Mouse (Mus musculus) midbrain, embryonic 12.5 days (tissue): ENCODE data around the gene Cd300lb. TPM values are rescaled to one million over a fixed set of nuclear protein-coding genes. Genes with fewer than 3 reads are reported as not detected.

ENCODE experiments used
- ATAC-seq: fragments of 200-750 bp; cut with Nextera tagmentation; 2 replicates; pipeline ENCODE4 v1.8.0; 2017; ENCODE audit warnings: low read depth, moderate TSS enrichment, moderate library complexity; ENCODE audit not compliant: low FRiP score
- H3K27ac ChIP-seq: fragments of 300-500 bp; sonication (generic); replicated peaks from 2 replicates; pipeline ENCODE4 v1.5.1; 2016; ENCODE audit warnings: mild to moderate bottlenecking
- H3K27me3 ChIP-seq: fragments of 300-500 bp; sonication (generic); 2 replicates; pipeline ENCODE4 v1.6.1; 2016; ENCODE audit warnings: mild to moderate bottlenecking
- H3K36me3 ChIP-seq: fragments of 300-500 bp; sonication (generic); 2 replicates; pipeline ENCODE4 v1.6.1; 2016
- H3K4me1 ChIP-seq: fragments of 300-500 bp; sonication (generic); 2 replicates; pipeline ENCODE4 v1.6.1; 2016
- H3K4me2 ChIP-seq: fragments of 300-500 bp; sonication (generic); replicated peaks from 2 replicates; pipeline ENCODE4 v1.6.1; 2016; ENCODE audit warnings: mild to moderate bottlenecking, moderate library complexity
- H3K4me3 ChIP-seq: fragments of 300-500 bp; sonication (generic); 2 replicates; pipeline ENCODE4 v1.5.1; 2016; ENCODE audit warnings: mild to moderate bottlenecking
- H3K9ac ChIP-seq: fragments of 300-500 bp; sonication (generic); replicated peaks from 2 replicates; pipeline ENCODE4 v1.6.1; 2016; ENCODE audit warnings: mild to moderate bottlenecking, moderate library complexity
- H3K9me3 ChIP-seq: fragments of 300-500 bp; sonication (generic); 2 replicates; pipeline ENCODE4 v1.6.1; 2016; ENCODE audit warnings: mild to moderate bottlenecking
- WGBS: fragments of 180-500 bp; shearing (Covaris S2); methylation state at CpG from one replicate; pipeline ENCODE4 v1.1.7; 2016; 5-methylcytosine and 5-hydroxymethylcytosine counted together
- polyA plus RNA-seq: library from polyadenylated mRNA; unstranded; fragments of >200 nt; fragmentation: Nextera tagmentation; extraction: Ambion mirVana; gene quantifications from 2 replicates; pipeline ENCODE4 v1.2.1, GENCODE M21; 2016

Cd300lb gene
- polyA plus RNA-seq, 1 experiment from 2014 or later, result 0.08 TPM

DNA sequence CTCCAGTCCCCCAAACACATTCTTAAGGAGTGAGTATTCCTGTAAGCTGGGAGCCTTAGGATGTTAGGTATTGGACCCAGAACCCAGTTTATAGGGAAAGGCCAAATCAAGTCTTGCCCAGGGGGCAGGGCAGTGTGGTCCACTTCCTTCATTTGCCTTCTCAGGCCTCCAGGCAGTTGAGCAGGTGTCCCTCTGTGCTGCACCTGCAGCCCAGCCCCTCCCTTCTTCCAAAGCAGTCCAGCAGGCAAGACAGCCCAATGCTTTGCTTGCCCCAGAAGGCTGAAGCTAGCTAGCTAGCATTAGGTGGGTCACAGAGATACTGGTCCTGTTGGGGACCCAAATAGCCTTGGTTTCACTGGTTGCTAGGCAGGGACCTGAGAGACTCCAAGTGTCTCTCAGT lies 54.0 kb downstream of the Cd300lb start:
- H3K4me3 ChIP-seq, result no peak overlapping the region
- no peaks in the 10 kb centered on the region for H3K9me3 ChIP-seq
- H3K27me3 ChIP-seq, result 0 out of 2 replicates have a peak, but pooled peaks cover under 1% of the 10 kb centered on the region
- ATAC-seq, result no peak
- no peaks in the 10 kb centered on the region for H3K36me3 ChIP-seq
- H3K9ac ChIP-seq, result no peak overlapping the region
- H3K4me2 ChIP-seq, result no peak overlapping the region
- peaks cover 5% of the 10 kb centered on the region for H3K4me1 ChIP-seq
- H3K27ac ChIP-seq, result no peak overlapping the region

DNA sequence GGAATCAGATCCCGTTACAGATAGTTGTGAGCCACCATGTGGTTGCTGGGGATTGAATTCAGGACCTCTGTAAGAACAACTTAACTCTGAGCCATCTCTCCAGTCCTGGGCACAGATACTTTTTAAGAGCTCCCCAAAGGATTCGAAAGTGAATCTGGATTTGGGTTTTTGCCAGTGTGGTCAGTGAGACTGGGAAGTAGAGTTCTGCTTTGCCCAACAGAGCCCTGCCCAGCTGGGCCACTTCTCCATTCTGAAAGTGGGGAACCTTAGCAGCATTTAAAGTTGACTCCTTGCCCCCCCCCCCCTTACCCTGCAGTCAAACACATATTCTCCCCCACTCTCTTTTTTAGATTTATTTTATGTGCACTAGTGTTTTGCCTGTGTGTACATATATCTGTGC lies 54.5 kb downstream of the Cd300lb start:
- WGBS, result 81% methylated on average over 2 of the region's 2 CpGs
- Histone ChIP-seq H3K4me2 (no peak overlapping the region), H3K27ac (no peak overlapping the region), H3K4me3 (no peak overlapping the region), H3K9ac (no peak overlapping the region), H3K36me3 (no peaks in the 10 kb centered on the region), H3K27me3 (0 out of 2 replicates have a peak, but pooled peaks cover 3% of the 10 kb centered on the region), H3K4me1 (peaks cover 9% of the 10 kb centered on the region), H3K9me3 (no peaks in the 10 kb centered on the region)
- no peak for ATAC-seq

DNA sequence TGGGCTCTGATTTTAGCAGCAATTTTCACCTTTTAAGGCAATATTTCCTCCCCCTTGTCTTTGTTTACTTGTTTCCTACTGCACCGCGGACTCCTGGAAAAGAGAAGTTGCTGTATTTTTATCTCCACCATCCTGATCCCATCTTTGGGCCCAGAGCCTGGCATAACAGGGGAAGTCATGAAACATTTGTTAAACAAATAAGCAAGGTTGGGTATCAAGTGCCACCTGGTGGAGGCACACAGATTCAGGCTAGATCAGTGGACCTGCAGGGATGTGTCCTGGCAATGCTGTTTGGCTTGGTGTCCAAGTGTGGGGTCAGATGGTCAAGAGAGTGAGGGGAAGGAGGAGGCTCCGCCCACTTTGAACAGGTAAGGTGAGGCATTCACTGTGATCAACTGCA lies 57.0 kb downstream of the Cd300lb start:
- no peak for ATAC-seq
- H3K9me3 ChIP-seq, result no peaks in the 10 kb centered on the region
- no peak overlapping the region for H3K9ac ChIP-seq
- H3K4me1 ChIP-seq, result peaks cover 26% of the 10 kb centered on the region
- H3K27me3 ChIP-seq, result 0 out of 2 replicates have a peak, but pooled peaks cover 3% of the 10 kb centered on the region
- no peak overlapping the region for H3K27ac ChIP-seq
- H3K4me2 ChIP-seq, result no peak overlapping the region
- no peak overlapping the region for H3K4me3 ChIP-seq
- 61% methylated on average over 3 of the region's 3 CpGs for WGBS
- no peaks in the 10 kb centered on the region for H3K36me3 ChIP-seq

DNA sequence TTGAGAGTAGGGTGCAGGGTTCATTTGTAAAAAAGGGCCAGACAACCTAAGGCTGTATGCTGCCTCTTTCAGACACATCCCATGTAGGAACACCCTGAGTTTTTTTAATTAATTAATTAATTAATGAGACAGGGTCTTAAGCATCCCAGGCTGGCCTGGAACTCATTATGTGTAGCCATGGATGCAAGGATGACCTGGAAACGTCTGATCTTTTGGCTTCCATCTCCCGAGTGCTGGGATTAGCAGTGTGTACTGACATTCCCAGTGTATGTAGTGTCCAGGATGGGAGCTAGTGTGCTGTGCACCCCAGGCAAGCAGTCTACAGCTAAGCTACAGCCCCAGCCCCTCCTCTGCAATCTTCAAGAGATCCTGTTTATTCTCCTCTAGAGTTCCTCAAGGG lies 57.6 kb downstream of the Cd300lb start:
- no peak for ATAC-seq
- Histone ChIP-seq H3K27me3 (0 out of 2 replicates have a peak, but pooled peaks cover 3% of the 10 kb centered on the region), H3K4me2 (no peak overlapping the region), H3K9ac (no peak overlapping the region), H3K36me3 (no peaks in the 10 kb centered on the region), H3K4me3 (no peak overlapping the region), H3K9me3 (no peaks in the 10 kb centered on the region), H3K4me1 (peaks cover 26% of the 10 kb centered on the region), H3K27ac (no peak overlapping the region)
- WGBS, result 25% methylated on average over 2 of the region's 2 CpGs

DNA sequence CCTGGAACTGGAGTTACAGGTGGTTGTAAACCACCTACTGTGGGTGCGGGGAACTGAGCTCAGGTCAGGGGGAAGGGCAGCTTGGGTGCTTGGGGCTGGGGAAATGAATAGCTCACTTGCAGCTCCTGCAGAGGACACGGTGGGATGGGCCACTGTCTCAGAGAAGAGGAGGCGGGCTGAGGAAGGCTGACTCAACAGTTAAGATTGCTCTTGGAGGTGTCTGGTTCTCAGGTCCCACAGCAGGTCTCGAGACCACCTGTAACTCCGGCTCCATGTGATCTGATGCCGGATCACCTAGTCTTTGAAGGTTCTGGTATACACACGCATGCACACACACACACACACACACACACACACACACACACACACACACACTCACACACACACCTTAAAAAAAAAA lies 58.0 kb downstream of the Cd300lb start:
- no peak overlapping the region for H3K9ac ChIP-seq
- H3K9me3 ChIP-seq, result no peaks in the 10 kb centered on the region
- no peak overlapping the region for H3K4me2 ChIP-seq
- no peak for ATAC-seq
- no peak overlapping the region for H3K27ac ChIP-seq
- 50% methylated on average over 7 of the region's 7 CpGs for WGBS
- no peak overlapping the region for H3K4me3 ChIP-seq
- no peaks in the 10 kb centered on the region for H3K36me3 ChIP-seq
- H3K27me3 ChIP-seq, result 0 out of 2 replicates have a peak, but pooled peaks cover 3% of the 10 kb centered on the region
- peaks cover 26% of the 10 kb centered on the region for H3K4me1 ChIP-seq

DNA sequence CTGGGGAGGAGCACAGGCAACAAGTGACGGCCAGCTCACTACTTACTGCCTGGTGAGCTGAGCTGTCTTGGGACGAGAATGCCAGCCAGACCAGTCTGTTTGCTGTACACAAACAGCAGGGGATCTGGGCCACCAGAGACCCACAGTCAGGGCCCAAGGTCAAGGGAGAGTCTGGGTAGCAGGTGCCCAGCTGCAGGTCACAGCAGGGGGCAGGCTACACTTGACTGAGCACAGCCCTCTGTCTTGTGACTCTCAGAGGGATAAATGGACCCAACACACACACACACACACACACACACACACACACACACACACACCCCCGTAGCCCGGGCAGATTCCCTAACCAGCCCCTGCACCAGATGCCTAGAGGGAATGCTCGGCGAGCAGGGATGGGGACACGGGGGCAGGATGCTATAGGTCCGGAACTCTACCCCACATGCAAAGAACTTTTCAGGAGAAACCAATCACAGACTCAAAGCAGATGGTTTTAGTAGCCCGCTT lies 58.8 kb downstream of the Cd300lb start:
- no peak overlapping the region for H3K9ac ChIP-seq
- no peaks in the 10 kb centered on the region for H3K36me3 ChIP-seq
- 0 out of 2 replicates have a peak, but pooled peaks cover 3% of the 10 kb centered on the region for H3K27me3 ChIP-seq
- no peak overlapping the region for H3K27ac ChIP-seq
- WGBS, result 6% methylated on average over 9 of the region's 9 CpGs
- H3K9me3 ChIP-seq, result no peaks in the 10 kb centered on the region
- ATAC-seq, result no peak
- peaks cover 26% of the 10 kb centered on the region for H3K4me1 ChIP-seq
- H3K4me3 ChIP-seq, result no peak overlapping the region
- no peak overlapping the region for H3K4me2 ChIP-seq

DNA sequence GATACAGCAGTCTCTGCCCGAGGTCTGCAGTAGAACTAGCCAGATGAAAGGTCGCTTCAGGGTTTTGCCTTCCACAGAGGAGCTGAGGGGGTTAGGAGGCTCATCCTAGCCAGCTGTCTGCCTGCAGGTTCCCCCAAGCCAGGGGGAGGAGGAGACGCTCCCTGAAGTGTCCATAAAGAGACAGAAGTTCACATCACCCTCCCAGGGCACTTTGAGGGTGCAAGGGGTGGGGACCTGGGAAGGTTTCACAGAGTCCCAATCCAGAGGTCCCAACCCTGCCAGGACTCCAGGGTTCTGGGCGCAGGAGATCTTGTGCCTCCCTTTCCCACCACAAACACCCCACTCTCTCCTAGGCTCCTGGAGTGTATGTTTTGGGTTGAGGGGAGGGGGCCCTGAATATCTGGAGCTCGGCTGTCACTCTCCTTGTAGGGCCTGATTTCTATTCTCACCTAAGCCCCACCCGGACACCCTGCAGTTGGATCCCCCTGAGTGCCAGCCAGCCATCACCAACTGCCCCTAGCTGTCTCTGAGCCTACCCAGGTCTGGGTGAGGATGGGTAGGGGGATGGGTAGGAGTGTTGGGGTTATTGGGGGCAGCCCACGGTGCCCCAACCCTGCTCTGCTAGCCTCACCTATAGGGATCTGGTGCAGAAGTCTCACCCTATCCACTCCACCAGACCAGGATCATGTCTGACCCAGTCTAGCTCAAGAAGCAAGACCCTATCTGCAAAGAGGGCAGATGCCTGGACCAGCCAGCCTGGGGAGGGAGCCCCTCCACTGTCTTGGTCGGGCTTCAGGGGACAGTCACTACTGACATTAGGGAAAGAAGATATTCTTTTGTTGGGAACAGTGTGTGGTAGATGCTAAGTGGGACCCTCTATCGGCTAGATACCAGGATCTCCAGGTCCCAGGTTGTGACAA lies 59.7 kb downstream of the Cd300lb start:
- WGBS, result 58% methylated on average over 9 of the region's 9 CpGs
- H3K27ac ChIP-seq, result no peak overlapping the region
- no peaks in the 10 kb centered on the region for H3K36me3 ChIP-seq
- H3K9ac ChIP-seq, result no peak overlapping the region
- H3K4me1 ChIP-seq, result peaks cover 26% of the 10 kb centered on the region
- no peak for ATAC-seq
- H3K9me3 ChIP-seq, result no peaks in the 10 kb centered on the region
- H3K4me2 ChIP-seq, result no peak overlapping the region
- H3K27me3 ChIP-seq, result 0 out of 2 replicates have a peak, but pooled peaks cover 3% of the 10 kb centered on the region
- no peak overlapping the region for H3K4me3 ChIP-seq

DNA sequence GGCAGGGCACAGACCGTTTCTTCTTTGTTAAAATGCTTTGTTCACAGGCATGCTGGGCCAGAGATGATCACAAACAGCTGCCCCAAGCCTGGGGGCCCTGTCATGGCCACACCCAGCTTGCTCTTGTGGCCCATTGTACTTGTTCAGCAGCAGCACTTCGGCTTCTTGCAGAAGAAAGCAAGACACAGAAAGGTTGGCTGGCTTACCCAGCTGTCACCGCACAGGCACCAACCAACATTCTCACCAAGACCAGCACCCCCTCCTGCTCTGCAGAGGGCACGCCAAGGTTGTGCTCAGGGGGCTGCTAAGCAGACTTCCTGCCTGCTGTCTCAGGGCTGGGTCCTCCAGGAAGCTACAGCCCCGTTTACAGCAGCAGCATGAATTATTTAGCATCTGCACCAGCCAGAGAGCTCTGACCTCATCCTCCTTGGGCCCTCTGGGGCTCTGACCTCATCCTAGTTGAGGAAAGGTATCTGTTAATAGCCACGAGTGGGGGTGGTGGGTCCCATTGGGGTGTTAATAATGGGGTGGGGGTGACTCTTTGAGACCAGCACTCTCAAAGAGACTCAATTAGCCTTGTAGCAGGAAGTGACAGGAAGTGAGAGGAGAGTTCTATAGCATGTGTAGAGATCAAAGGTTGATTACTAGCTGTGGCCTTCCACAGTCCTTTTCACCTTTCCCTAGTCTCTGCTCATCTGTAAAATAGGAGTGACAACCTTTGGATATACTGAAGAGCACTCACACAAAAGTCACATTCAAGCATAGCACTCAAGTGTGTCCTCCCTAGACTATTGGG lies 61.0 kb downstream of the Cd300lb start:
- H3K9ac ChIP-seq, result no peak overlapping the region
- WGBS, result 24% methylated on average over 6 of the region's 6 CpGs
- ATAC-seq, result no peak; the same call in 1 of the 2 replicates
- 0 out of 2 replicates have a peak, but pooled peaks cover 6% of the 10 kb centered on the region for H3K27me3 ChIP-seq
- no peak overlapping the region for H3K4me2 ChIP-seq
- H3K4me1 ChIP-seq, result peaks cover 26% of the 10 kb centered on the region
- H3K4me3 ChIP-seq, result no peak overlapping the region
- H3K9me3 ChIP-seq, result no peaks in the 10 kb centered on the region
- H3K27ac ChIP-seq, result peak overlapping the region; percentile 42
- no peaks in the 10 kb centered on the region for H3K36me3 ChIP-seq

Other genes with a start within 250 kb of the Cd300lb start
- 1.3 and 2.4 TPM in 2 replicates for gene Dnaic2, start 207.0 kb downstream of the Cd300lb start, polyA plus RNA-seq
- 0.45 and 0.73 TPM in 2 replicates for gene Kif19a, start 169.0 kb downstream of the Cd300lb start, polyA plus RNA-seq
- gene Btbd17, start 138.4 kb downstream of the Cd300lb start, polyA plus RNA-seq, result 61.0 and 68.5 TPM in 2 replicates
- not detected in 2 replicates for gene Gpr142, start 135.5 kb downstream of the Cd300lb start, polyA plus RNA-seq
- gene Gprc5c, start 83.2 kb downstream of the Cd300lb start, polyA plus RNA-seq, result 10.4 and 16.8 TPM in 2 replicates
- gene Cd300a, start 44.3 kb downstream of the Cd300lb start, polyA plus RNA-seq, result 0.71 and 0.97 TPM in 2 replicates
- not detected in 2 replicates for gene Cd300c, start 34.8 kb upstream of the Cd300lb start, polyA plus RNA-seq
- gene Cd300ld, start 55.5 kb upstream of the Cd300lb start, polyA plus RNA-seq, result 0.10 and 0.11 TPM in 2 replicates
- 0.85 and 1.2 TPM in 2 replicates for gene Cd300c2, start 67.5 kb upstream of the Cd300lb start, polyA plus RNA-seq
- not detected in 2 replicates for gene Cd300ld2, start 81.8 kb upstream of the Cd300lb start, polyA plus RNA-seq
- gene Cd300ld4, start 92.6 kb upstream of the Cd300lb start, polyA plus RNA-seq, result not detected in 2 replicates
- not detected in 2 replicates for gene Cd300ld5, start 103.4 kb upstream of the Cd300lb start, polyA plus RNA-seq
- gene Cd300ld3, start 114.0 kb upstream of the Cd300lb start, polyA plus RNA-seq, result not detected in 2 replicates
- not detected in 2 replicates for gene Cd300e, start 127.8 kb upstream of the Cd300lb start, polyA plus RNA-seq
- gene Rab37, start 157.0 kb upstream of the Cd300lb start, polyA plus RNA-seq, result 1.5 TPM in 2 replicates
- 0.15 and 0.24 TPM in 2 replicates for gene Cd300lf, start 199.6 kb upstream of the Cd300lb start, polyA plus RNA-seq
- gene Slc9a3r1, start 229.0 kb upstream of the Cd300lb start, polyA plus RNA-seq, result 34.3 and 34.6 TPM in 2 replicates